Mouse (Mus musculus) c-Kit-positive CD71-negative TER-119-negative erythroid progenitor cells, embryonic 14.5 days (primary cell): ENCODE measurements around the gene S1pr3.

ENCODE experiments used
- DNase-seq: peaks from one replicate; pipeline ENCODE4 v3.0.0-alpha.2; 2013; ENCODE audit warnings: low read depth

The S1pr3 gene

GRCm38 (mm10) chr13:51405731-51406320 is 2.6 kb upstream of the S1pr3 start:
- no peak for DNase-seq

- no peak for DNase-seq
Measured at GRCm38 (mm10) chr13:51407541-51408217, 760 bp upstream of the S1pr3 start.

- no peak for DNase-seq
Measured at GRCm38 (mm10) chr13:51409936-51410481, 1.6 kb downstream of the S1pr3 start.

GRCm38 (mm10) chr13:51411243-51411642 is 2.8 kb downstream of the S1pr3 start:
- no peak for DNase-seq

- no peak for DNase-seq
Measured at GRCm38 (mm10) chr13:51411696-51412430, 3.4 kb downstream of the S1pr3 start.

GRCm38 (mm10) chr13:51413461-51413860 is 5.0 kb downstream of the S1pr3 start:
- DNase-seq = no peak

- no peak for DNase-seq
Measured at GRCm38 (mm10) chr13:51416727-51417126, 8.3 kb downstream of the S1pr3 start.

- DNase-seq = no peak
Measured at GRCm38 (mm10) chr13:51417796-51418195, 9.4 kb downstream of the S1pr3 start.

- peak; percentile 87 for DNase-seq
Measured at GRCm38 (mm10) chr13:51418268-51418941, 10.0 kb downstream of the S1pr3 start.

GRCm38 (mm10) chr13:51418942-51419451 is 10.6 kb downstream of the S1pr3 start:
- DNase-seq = no peak

GRCm38 (mm10) chr13:51419501-51419900 is 11.1 kb downstream of the S1pr3 start:
- no peak for DNase-seq

- DNase-seq = no peak
Measured at GRCm38 (mm10) chr13:51420861-51421260, 12.4 kb downstream of the S1pr3 start.

- DNase-seq = no peak
Measured at GRCm38 (mm10) chr13:51423647-51424046, 15.2 kb downstream of the S1pr3 start.

GRCm38 (mm10) chr13:51424647-51425046 is 16.2 kb downstream of the S1pr3 start:
- no peak for DNase-seq

- DNase-seq = no peak
Measured at GRCm38 (mm10) chr13:51425662-51426443, 17.4 kb downstream of the S1pr3 start.

GRCm38 (mm10) chr13:51433371-51433770 is 24.9 kb downstream of the S1pr3 start:
- DNase-seq = no peak

- DNase-seq = no peak
Measured at GRCm38 (mm10) chr13:51434460-51434859, 26.0 kb downstream of the S1pr3 start.

GRCm38 (mm10) chr13:51435146-51435545 is 26.7 kb downstream of the S1pr3 start:
- no peak for DNase-seq

GRCm38 (mm10) chr13:51437105-51438085 is 29.0 kb downstream of the S1pr3 start:
- DNase-seq = no peak

GRCm38 (mm10) chr13:51442922-51443321 is 34.5 kb downstream of the S1pr3 start:
- no peak for DNase-seq
